Mouse (Mus musculus): ENCODE data around the gene Tspan17. TPM values are rescaled to one million over a fixed set of nuclear protein-coding genes. Genes with fewer than 3 reads are reported as not detected.
A peak's percentile ranks its signal among the peaks of the same experiment; 100 is the strongest.

Tspan17 gene
- polyA plus RNA-seq, 1 experiment from 2014 or later: 21.3 TPM

GRCm38 (mm10) chr13:54808067-54808466 is 18.9 kb downstream of the Tspan17 start:
- H3K4me2 ChIP-seq (ENCODE audit: low read depth): no peak overlapping the region
- H3K9ac ChIP-seq (ENCODE audit: low read length): no peak overlapping the region
- no peak overlapping the region for H3K4me3 ChIP-seq (ENCODE audit: low read depth, low read length)
- 80% methylated on average over 12 of the region's 12 CpGs for WGBS
- no peaks in the 10 kb centered on the region for H3K27me3 ChIP-seq (ENCODE audit: control insufficient read depth, insufficient read depth, low read length)
- peaks cover 5% of the 10 kb centered on the region; the same call in 1 of the 2 replicates for H3K4me1 ChIP-seq (ENCODE audit: control insufficient read depth, insufficient read depth, low read length)
- H3K9me3 ChIP-seq (ENCODE audit: control insufficient read depth, low read length): no peaks in the 10 kb centered on the region
- H3K27ac ChIP-seq (ENCODE audit: low read depth, low read length): no peak overlapping the region
- H3K36me3 ChIP-seq (ENCODE audit: control insufficient read depth, insufficient read depth, low read length): no peaks in the 10 kb centered on the region
- ATAC-seq (ENCODE audit: insufficient read depth, low FRiP score, low TSS enrichment) (no peak), DNase-seq (ENCODE audit: low spot score) (no peak)

GRCm38 (mm10) chr13:54811476-54811875 is 22.3 kb downstream of the Tspan17 start:
- no peaks in the 10 kb centered on the region for H3K36me3 ChIP-seq (ENCODE audit: control insufficient read depth, insufficient read depth, low read length)
- WGBS: 59% methylated on average over 7 of the region's 7 CpGs
- no peak overlapping the region for H3K4me2 ChIP-seq (ENCODE audit: low read depth)
- no peaks in the 10 kb centered on the region for H3K27me3 ChIP-seq (ENCODE audit: control insufficient read depth, insufficient read depth, low read length)
- H3K4me3 ChIP-seq (ENCODE audit: low read depth, low read length): no peak overlapping the region
- no peak for DNase-seq (ENCODE audit: low spot score)
- H3K4me1 ChIP-seq (ENCODE audit: control insufficient read depth, insufficient read depth, low read length): peaks cover 4% of the 10 kb centered on the region; the same call in 1 of the 2 replicates
- ATAC-seq (ENCODE audit: insufficient read depth, low FRiP score, low TSS enrichment): no peak
- H3K9ac ChIP-seq (ENCODE audit: low read length): no peak overlapping the region
- H3K9me3 ChIP-seq (ENCODE audit: control insufficient read depth, low read length): no peaks in the 10 kb centered on the region
- H3K27ac ChIP-seq (ENCODE audit: low read depth, low read length): no peak overlapping the region

GRCm38 (mm10) chr13:54813381-54813780 is 24.2 kb downstream of the Tspan17 start:
- WGBS: 95% methylated on average over 9 of the region's 9 CpGs
- Histone ChIP-seq H3K4me1 (ENCODE audit: control insufficient read depth, insufficient read depth, low read length) (no peaks in the 10 kb centered on the region), H3K4me2 (ENCODE audit: low read depth) (no peak overlapping the region), H3K27me3 (ENCODE audit: control insufficient read depth, insufficient read depth, low read length) (no peaks in the 10 kb centered on the region), H3K9ac (ENCODE audit: low read length) (no peak overlapping the region), H3K9me3 (ENCODE audit: control insufficient read depth, low read length) (no peaks in the 10 kb centered on the region), H3K36me3 (ENCODE audit: control insufficient read depth, insufficient read depth, low read length) (no peaks in the 10 kb centered on the region), H3K27ac (ENCODE audit: low read depth, low read length) (no peak overlapping the region), H3K4me3 (ENCODE audit: low read depth, low read length) (no peak overlapping the region)
- DNase-seq (ENCODE audit: low spot score): no peak
- no peak for ATAC-seq (ENCODE audit: insufficient read depth, low FRiP score, low TSS enrichment)

- no peak for DNase-seq (ENCODE audit: low spot score)
- ATAC-seq (ENCODE audit: insufficient read depth, low FRiP score, low TSS enrichment): no peak
- Histone ChIP-seq H3K9me3 (ENCODE audit: control insufficient read depth, low read length) (no peaks in the 10 kb centered on the region), H3K4me1 (ENCODE audit: control insufficient read depth, insufficient read depth, low read length) (no peaks in the 10 kb centered on the region), H3K36me3 (ENCODE audit: control insufficient read depth, insufficient read depth, low read length) (no peaks in the 10 kb centered on the region), H3K4me3 (ENCODE audit: low read depth, low read length) (no peak overlapping the region), H3K27ac (ENCODE audit: low read depth, low read length) (no peak overlapping the region), H3K27me3 (ENCODE audit: control insufficient read depth, insufficient read depth, low read length) (no peaks in the 10 kb centered on the region), H3K9ac (ENCODE audit: low read length) (no peak overlapping the region; the same call in 1 of the 2 replicates), H3K4me2 (ENCODE audit: low read depth) (no peak overlapping the region)
- WGBS: 20% methylated on average over 16 of the region's 17 CpGs
Observed at GRCm38 (mm10) chr13:54818399-54819254, 29.4 kb downstream of the Tspan17 start.

GRCm38 (mm10) chr13:54821106-54821505 is 31.9 kb downstream of the Tspan17 start:
- DNase-seq (ENCODE audit: low spot score) (no peak), ATAC-seq (ENCODE audit: insufficient read depth, low FRiP score, low TSS enrichment) (no peak)
- H3K4me1 ChIP-seq (ENCODE audit: control insufficient read depth, insufficient read depth, low read length): peaks cover 8% of the 10 kb centered on the region; the same call in 1 of the 2 replicates
- no peaks in the 10 kb centered on the region for H3K27me3 ChIP-seq (ENCODE audit: control insufficient read depth, insufficient read depth, low read length)
- 84% methylated on average over 4 of the region's 4 CpGs for WGBS
- no peak overlapping the region for H3K4me2 ChIP-seq (ENCODE audit: low read depth)
- H3K9ac ChIP-seq (ENCODE audit: low read length): no peak overlapping the region
- no peak overlapping the region for H3K27ac ChIP-seq (ENCODE audit: low read depth, low read length)
- H3K9me3 ChIP-seq (ENCODE audit: control insufficient read depth, low read length): no peaks in the 10 kb centered on the region
- H3K36me3 ChIP-seq (ENCODE audit: control insufficient read depth, insufficient read depth, low read length): no peaks in the 10 kb centered on the region
- no peak overlapping the region for H3K4me3 ChIP-seq (ENCODE audit: low read depth, low read length)

- Histone ChIP-seq H3K9ac (ENCODE audit: low read length) (no peak overlapping the region), H3K36me3 (ENCODE audit: control insufficient read depth, insufficient read depth, low read length) (no peaks in the 10 kb centered on the region), H3K9me3 (ENCODE audit: control insufficient read depth, low read length) (no peaks in the 10 kb centered on the region), H3K4me3 (ENCODE audit: low read depth, low read length) (no peak overlapping the region), H3K4me2 (ENCODE audit: low read depth) (no peak overlapping the region), H3K27ac (ENCODE audit: low read depth, low read length) (no peak overlapping the region), H3K27me3 (ENCODE audit: control insufficient read depth, insufficient read depth, low read length) (no peaks in the 10 kb centered on the region), H3K4me1 (ENCODE audit: control insufficient read depth, insufficient read depth, low read length) (peaks cover 8% of the 10 kb centered on the region; the same call in 1 of the 2 replicates)
- DNase-seq (ENCODE audit: low spot score) (no peak), ATAC-seq (ENCODE audit: insufficient read depth, low FRiP score, low TSS enrichment) (no peak)
- 82% methylated on average over 2 of the region's 2 CpGs for WGBS
Observed at GRCm38 (mm10) chr13:54821931-54822330, 32.8 kb downstream of the Tspan17 start.

GRCm38 (mm10) chr13:54824111-54824931 is 35.1 kb downstream of the Tspan17 start:
- Histone ChIP-seq H3K9ac (ENCODE audit: low read length) (no peak overlapping the region), H3K36me3 (ENCODE audit: control insufficient read depth, insufficient read depth, low read length) (no peaks in the 10 kb centered on the region), H3K27me3 (ENCODE audit: control insufficient read depth, insufficient read depth, low read length) (no peaks in the 10 kb centered on the region), H3K9me3 (ENCODE audit: control insufficient read depth, low read length) (no peaks in the 10 kb centered on the region), H3K4me2 (ENCODE audit: low read depth) (peak overlapping the region; percentile 29), H3K27ac (ENCODE audit: low read depth, low read length) (no peak overlapping the region), H3K4me3 (ENCODE audit: low read depth, low read length) (no peak overlapping the region), H3K4me1 (ENCODE audit: control insufficient read depth, insufficient read depth, low read length) (peaks cover 8% of the 10 kb centered on the region; the same call in 1 of the 2 replicates)
- WGBS: 26% methylated on average over 25 of the region's 25 CpGs
- no peak for ATAC-seq (ENCODE audit: insufficient read depth, low FRiP score, low TSS enrichment)
- peak; percentile 28 for DNase-seq (ENCODE audit: low spot score)

GRCm38 (mm10) chr13:54827992-54828391 is 38.8 kb downstream of the Tspan17 start:
- no peak overlapping the region for H3K9ac ChIP-seq (ENCODE audit: low read length)
- H3K4me2 ChIP-seq (ENCODE audit: low read depth): no peak overlapping the region
- no peaks in the 10 kb centered on the region for H3K9me3 ChIP-seq (ENCODE audit: control insufficient read depth, low read length)
- DNase-seq (ENCODE audit: low spot score): no peak
- H3K36me3 ChIP-seq (ENCODE audit: control insufficient read depth, insufficient read depth, low read length): no peaks in the 10 kb centered on the region
- H3K27ac ChIP-seq (ENCODE audit: low read depth, low read length): no peak overlapping the region
- peaks cover 8% of the 10 kb centered on the region; the same call in 1 of the 2 replicates for H3K4me1 ChIP-seq (ENCODE audit: control insufficient read depth, insufficient read depth, low read length)
- 52% methylated on average over 7 of the region's 7 CpGs for WGBS
- ATAC-seq (ENCODE audit: insufficient read depth, low FRiP score, low TSS enrichment): no peak
- no peaks in the 10 kb centered on the region for H3K27me3 ChIP-seq (ENCODE audit: control insufficient read depth, insufficient read depth, low read length)
- H3K4me3 ChIP-seq (ENCODE audit: low read depth, low read length): no peak overlapping the region
